15 mouse cellular contexts compared by ENCODE assay signal in the genomic region with DNA sequence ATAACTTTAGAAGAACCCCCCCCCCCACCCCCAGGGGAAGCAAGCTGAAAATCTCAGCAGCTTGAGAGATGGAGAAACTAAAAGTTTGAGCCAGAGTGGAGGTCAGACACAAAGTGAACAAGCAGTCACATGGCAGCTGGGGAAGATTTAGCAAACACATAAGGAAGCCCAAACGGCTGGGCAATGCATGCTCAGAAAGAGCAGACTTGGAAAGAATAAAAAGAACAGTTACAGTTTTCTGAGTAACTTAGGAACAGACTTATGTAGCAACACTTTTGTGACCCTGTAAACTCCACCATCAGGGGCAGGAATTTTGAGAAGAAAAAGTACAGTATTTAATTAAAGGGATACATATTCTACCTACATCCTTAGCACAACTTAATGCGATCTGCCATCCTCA.
"Had no signal": no experiment of that assay in that cellular context is flagged by ENCODE, and none has a peak within 500 bp of the region (broad histone marks: within the 10 kb centered on the region; RNA-seq: fewer than 3 reads in every experiment).

No protein-coding gene starts in this region.

- H3K9ac ChIP-seq: liver, embryonic 12.5 days; liver, embryonic 14.5 days; lung, embryonic 15.5 days; midbrain, embryonic 13.5 days; midbrain, embryonic 15.5 days; neural tube, embryonic 12.5 days; stomach, embryonic 15.5 days had no signal

- H3K9me3 ChIP-seq: liver, embryonic 12.5 days; lung, embryonic 15.5 days; megakaryocyte, embryonic 14.5 days; midbrain, embryonic 13.5 days; midbrain, embryonic 15.5 days; neural tube, embryonic 12.5 days; stomach, embryonic 15.5 days had no signal

- ATAC-seq: liver, embryonic 12.5 days; midbrain, embryonic 13.5 days; midbrain, embryonic 15.5 days had no signal

- H3K4me2 ChIP-seq: liver, embryonic 12.5 days; lung, embryonic 15.5 days; midbrain, embryonic 11.5 days; midbrain, embryonic 13.5 days; midbrain, embryonic 15.5 days; neural tube, embryonic 12.5 days; stomach, embryonic 15.5 days had no signal

- H3K27ac ChIP-seq: liver, embryonic 12.5 days; liver, embryonic 14.5 days; lung, embryonic 15.5 days; macrophage; midbrain, embryonic 13.5 days; midbrain, embryonic 15.5 days; neural tube, embryonic 12.5 days; stomach, embryonic 15.5 days; stomach, postnatal 0 days had no signal

- H3K27me3 ChIP-seq: liver, embryonic 12.5 days; lung, embryonic 15.5 days; megakaryocyte, embryonic 14.5 days; midbrain, embryonic 13.5 days; midbrain, embryonic 15.5 days; neural tube, embryonic 12.5 days; stomach, embryonic 15.5 days had no signal

- H3K36me3 ChIP-seq: liver, embryonic 12.5 days; lung, embryonic 15.5 days; midbrain, embryonic 13.5 days; midbrain, embryonic 15.5 days; neural tube, embryonic 12.5 days; stomach, embryonic 15.5 days had no signal

- H3K4me1 ChIP-seq: liver, embryonic 12.5 days; megakaryocyte, embryonic 14.5 days; neural tube, embryonic 12.5 days; stomach, embryonic 15.5 days had no signal

- H3K4me3 ChIP-seq: liver, embryonic 12.5 days; lung, embryonic 15.5 days; megakaryocyte, embryonic 14.5 days; midbrain, embryonic 13.5 days; midbrain, embryonic 15.5 days; neural tube, embryonic 12.5 days; stomach, embryonic 15.5 days had no signal

- DNase-seq: right cerebral cortex, postnatal 14 days; thymus, adult 2 months; thymus, postnatal 25 days; thymus, postnatal 4 days had no signal
